Comparison of ENCODE assay signal across 19 mouse cellular contexts in genomic region chr10:44372210-44372609, GRCm38 (mm10).
"Had no signal": no experiment of that assay in that cellular context is flagged by ENCODE, and none has a peak within 500 bp of the region (broad histone marks: within the 10 kb centered on the region; RNA-seq: fewer than 3 reads in every experiment).

No protein-coding gene starts in this region.

- H3K4me1 ChIP-seq: intestine, embryonic 15.5 days; kidney, embryonic 15.5 days; lung, embryonic 15.5 days; midbrain, embryonic 10.5 days; midbrain, embryonic 13.5 days had no signal

- H3K9ac ChIP-seq: intestine, embryonic 15.5 days; kidney, embryonic 15.5 days; lung, embryonic 15.5 days; midbrain, embryonic 13.5 days had no signal

- DNase-seq: kidney, adult 11 months; kidney, adult 8-10 months; kidney, postnatal 10 days; kidney, postnatal 4 days; layer of hippocampus, adult 9-11 months; lung, adult 18-20 months; lung, postnatal 14 days; lung, postnatal 4 days; right cerebral cortex, postnatal 14 days; right cerebral cortex, postnatal 4 days; thymus, adult 2 months; thymus, postnatal 14 days had no signal

- H3K27me3 ChIP-seq: intestine, embryonic 15.5 days; kidney, embryonic 15.5 days; lung, embryonic 15.5 days; midbrain, embryonic 13.5 days had no signal

- H3K27ac ChIP-seq: intestine, embryonic 15.5 days; kidney, embryonic 15.5 days; lung, embryonic 15.5 days; midbrain, embryonic 10.5 days; midbrain, embryonic 13.5 days; stomach, postnatal 0 days had no signal

- H3K36me3 ChIP-seq: intestine, embryonic 15.5 days; kidney, embryonic 15.5 days; lung, embryonic 15.5 days; midbrain, embryonic 10.5 days; midbrain, embryonic 13.5 days had no signal

- H3K9me3 ChIP-seq: intestine, embryonic 15.5 days; kidney, embryonic 15.5 days; lung, embryonic 15.5 days; midbrain, embryonic 10.5 days; midbrain, embryonic 13.5 days had no signal

- H3K4me2 ChIP-seq: intestine, embryonic 15.5 days; kidney, embryonic 15.5 days; lung, embryonic 15.5 days; midbrain, embryonic 13.5 days had no signal

- H3K4me3 ChIP-seq: intestine, embryonic 15.5 days; kidney, embryonic 15.5 days; lung, embryonic 15.5 days; midbrain, embryonic 10.5 days; midbrain, embryonic 13.5 days had no signal

- ATAC-seq: intestine, embryonic 15.5 days; midbrain, embryonic 13.5 days; midbrain, embryonic 16.5 days had no signal
